Mouse (Mus musculus) G1E (cell line): ENCODE measurements around the gene Chst11. TPM values are rescaled to one million over a fixed set of nuclear protein-coding genes. Genes with fewer than 3 reads are reported as not detected.

Experiments
- ATAC-seq: 2 replicates; pipeline ENCODE4 v1.8.0; 2016; ENCODE audit warnings: mild to moderate bottlenecking; ENCODE audit not compliant: insufficient number of reproducible peaks, poor library complexity, low FRiP score, severe bottlenecking; ENCODE audit errors: extremely low read depth
- DNase-seq: peaks from one replicate; pipeline ENCODE4 v3.0.0; 2012; ENCODE audit warnings: low spot score
- H3K27me3 ChIP-seq: 2 replicates; pipeline ENCODE4 v1.6.1; 2012; ENCODE audit warnings: mild to moderate bottlenecking, low read length, inconsistent platforms; ENCODE audit not compliant: insufficient read depth
- H3K36me3 ChIP-seq: replicated peaks from 2 replicates; pipeline ENCODE3; 2012; ENCODE audit warnings: mild to moderate bottlenecking, inconsistent platforms
- H3K4me1 ChIP-seq: 2 replicates; pipeline ENCODE4 v1.6.1; 2012; ENCODE audit warnings: low read depth, low read length, inconsistent platforms, mixed read lengths; ENCODE audit not compliant: insufficient read depth
- H3K4me3 ChIP-seq: 2 replicates; pipeline ENCODE4 v1.5.1; 2012; ENCODE audit warnings: low read depth, mild to moderate bottlenecking, inconsistent platforms, low read length, moderate library complexity, mixed read lengths
- H3K9me3 ChIP-seq: replicated peaks from 2 replicates; pipeline ENCODE4 v1.6.1; 2012; ENCODE audit warnings: inconsistent platforms
- CTCF ChIP-seq: IDR thresholded peaks from 2 replicates; pipeline ENCODE4 v1.5.1; 2012; ENCODE audit warnings: low read depth, low read length, inconsistent platforms, mixed read lengths
- GATA1 ChIP-seq: IDR thresholded peaks from 2 replicates; pipeline ENCODE4 v1.6.1; 2012; ENCODE audit warnings: borderline replicate concordance, low read length, inconsistent platforms, mixed read lengths
- GATA2 ChIP-seq: IDR thresholded peaks from 2 replicates; pipeline ENCODE4 v1.6.1; 2012; ENCODE audit warnings: low read depth, low read length, inconsistent platforms, borderline replicate concordance
- POLR2AphosphoS5 ChIP-seq: IDR thresholded peaks from 2 replicates; pipeline ENCODE4 v1.6.1; 2012; ENCODE audit warnings: low read depth, low read length, inconsistent platforms; ENCODE audit not compliant: insufficient replicate concordance
- TAL1 ChIP-seq: conservative IDR thresholded peaks from 2 replicates; pipeline ENCODE4 v1.6.1; 2012; ENCODE audit warnings: low read depth, low read length, inconsistent platforms, mixed read lengths
- polyA plus RNA-seq: library from polyadenylated mRNA; stranded (reverse); fragments of >175 nt; gene quantifications from 2 replicates; pipeline ENCODE4 v1.2.3, GENCODE M21; 2012
- total RNA-seq, 2 experiments: library from RNA; stranded (forward) in 1 of 2; stranded (reverse) in 1 of 2; fragments of 200-1000 nt in 1 of 2; fragments of >200 nt in 1 of 2; fragmentation: Nextera tagmentation in 1 of 2; gene quantifications; 2 replicates each; pipeline ENCODE4 v1.2.3; 2014 to 2017

Chst11 gene
- total and polyA plus RNA-seq, 3 experiments = 15.6 to 44.6 (median 38.2) TPM

- Histone ChIP-seq H3K36me3 (peaks cover 48% of the 10 kb centered on the region), H3K27me3 (no peaks in the 10 kb centered on the region), H3K9me3 (no peaks in the 10 kb centered on the region), H3K4me1 (peaks cover 60% of the 10 kb centered on the region), H3K4me3 (no peak overlapping the region)
- TF ChIP-seq TAL1 = no peak
- no peak for TF ChIP-seq GATA1
- TF ChIP-seq CTCF = no peak
- no peak for TF ChIP-seq GATA2
- DNase-seq (no peak), ATAC-seq (peak; percentile 55)
Observed at GRCm38 (mm10) chr10:83151896-83152685, 166.8 kb downstream of the Chst11 start.

GRCm38 (mm10) chr10:83152723-83153122, 167.4 kb downstream of the Chst11 start:
- TF ChIP-seq TAL1 (no peak), GATA2 (no peak)
- Histone ChIP-seq H3K9me3 (no peaks in the 10 kb centered on the region), H3K4me3 (no peak overlapping the region), H3K4me1 (peaks cover 63% of the 10 kb centered on the region), H3K36me3 (peaks cover 50% of the 10 kb centered on the region), H3K27me3 (no peaks in the 10 kb centered on the region)
- DNase-seq (no peak), ATAC-seq (no peak)

GRCm38 (mm10) chr10:83153374-83153773, 168.1 kb downstream of the Chst11 start:
- Histone ChIP-seq H3K4me1 (peaks cover 69% of the 10 kb centered on the region), H3K9me3 (no peaks in the 10 kb centered on the region), H3K27me3 (no peaks in the 10 kb centered on the region), H3K36me3 (peaks cover 50% of the 10 kb centered on the region), H3K4me3 (no peak overlapping the region)
- no peak for TF ChIP-seq POLR2AphosphoS5
- TF ChIP-seq GATA1 = no peak
- no peak for TF ChIP-seq GATA2
- no peak for TF ChIP-seq CTCF
- no peak for TF ChIP-seq TAL1
- ATAC-seq (no peak), DNase-seq (no peak)

DNA sequence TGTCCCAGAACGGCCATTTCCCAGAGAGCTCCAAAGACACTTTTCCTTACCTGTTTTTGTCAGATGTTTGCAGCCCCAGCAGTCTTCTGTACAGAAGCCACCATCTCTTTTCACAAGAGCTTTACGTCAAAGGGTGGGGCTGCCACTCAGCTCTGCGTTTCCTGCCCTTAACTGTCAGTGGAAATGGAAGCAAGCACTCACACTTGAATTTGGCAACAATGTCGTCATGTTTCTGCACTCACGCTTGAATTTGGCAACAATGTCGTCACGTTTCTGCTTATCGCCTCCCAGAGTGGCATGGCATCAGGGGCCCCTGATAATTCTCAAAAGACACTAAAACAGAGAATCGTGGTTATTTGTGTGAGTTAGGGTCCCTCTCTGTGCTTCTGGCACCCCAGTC, 168.6 kb downstream of the Chst11 start:
- DNase-seq = no peak
- H3K4me1 ChIP-seq = peaks cover 72% of the 10 kb centered on the region
- no peak for TF ChIP-seq CTCF
- no peak for TF ChIP-seq TAL1
- H3K9me3 ChIP-seq = no peaks in the 10 kb centered on the region
- ATAC-seq = no peak
- no peaks in the 10 kb centered on the region for H3K27me3 ChIP-seq
- H3K4me3 ChIP-seq = no peak overlapping the region
- H3K36me3 ChIP-seq = peaks cover 50% of the 10 kb centered on the region

DNA sequence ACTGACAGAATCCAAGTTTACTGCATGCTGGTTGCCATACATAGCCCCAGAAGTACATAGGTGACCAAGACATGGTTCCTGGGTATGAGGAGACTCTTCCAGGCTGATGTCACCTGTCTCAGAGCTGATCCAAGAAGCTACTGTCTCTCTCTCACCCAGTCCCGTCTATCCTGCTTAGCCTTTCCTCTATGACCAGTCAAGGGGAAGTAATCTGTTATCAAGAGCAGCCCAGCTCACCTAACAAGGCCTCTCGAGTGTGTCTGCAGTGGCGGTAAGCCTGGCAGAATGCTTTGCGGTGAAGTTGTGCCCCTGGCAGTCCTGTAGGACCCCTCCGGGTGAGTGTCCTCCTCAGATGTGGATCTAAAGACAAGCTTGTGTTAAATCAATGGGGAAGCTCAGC, 172.0 kb downstream of the Chst11 start:
- H3K36me3 ChIP-seq = peaks cover 58% of the 10 kb centered on the region
- H3K9me3 ChIP-seq = no peaks in the 10 kb centered on the region
- TF ChIP-seq GATA1 (no peak), TAL1 (no peak), CTCF (no peak), POLR2AphosphoS5 (no peak), GATA2 (no peak)
- no peaks in the 10 kb centered on the region for H3K27me3 ChIP-seq
- H3K4me3 ChIP-seq = no peak overlapping the region
- ATAC-seq (peak; percentile 67), DNase-seq (peak; percentile 46)
- H3K4me1 ChIP-seq = peaks cover 54% of the 10 kb centered on the region

GRCm38 (mm10) chr10:83158322-83158721, 173.0 kb downstream of the Chst11 start:
- no peaks in the 10 kb centered on the region for H3K27me3 ChIP-seq
- peaks cover 67% of the 10 kb centered on the region for H3K36me3 ChIP-seq
- peaks cover 44% of the 10 kb centered on the region for H3K4me1 ChIP-seq
- H3K9me3 ChIP-seq = no peaks in the 10 kb centered on the region
- no peak overlapping the region for H3K4me3 ChIP-seq
- ATAC-seq (no peak), DNase-seq (no peak)
- TF ChIP-seq TAL1 (no peak), GATA1 (no peak), CTCF (no peak), GATA2 (no peak), POLR2AphosphoS5 (no peak)

GRCm38 (mm10) chr10:83159229-83159628, 173.9 kb downstream of the Chst11 start:
- DNase-seq = no peak
- no peaks in the 10 kb centered on the region for H3K9me3 ChIP-seq

More at GRCm38 (mm10) chr10:83159229-83159628, 173.9 kb downstream of the Chst11 start:
- Histone ChIP-seq H3K4me3 (no peak overlapping the region), H3K36me3 (peaks cover 68% of the 10 kb centered on the region), H3K27me3 (no peaks in the 10 kb centered on the region), H3K4me1 (peaks cover 35% of the 10 kb centered on the region)
- no peak for ATAC-seq
- TF ChIP-seq TAL1 (no peak), GATA2 (no peak), GATA1 (no peak), CTCF (no peak), POLR2AphosphoS5 (no peak)
